Mouse (Mus musculus) megakaryocyte, embryonic 14.5 days (primary cell): ENCODE results near the gene Pcsk6.

Experiments used
- FLI1 ChIP-seq: IDR thresholded peaks from 2 replicates; pipeline ENCODE4 v1.6.1; 2012; ENCODE audit warnings: low read length, inconsistent platforms, mixed read lengths
- GATA1 ChIP-seq: IDR thresholded peaks from 3 replicates; pipeline ENCODE4 v1.6.1; 2012; ENCODE audit warnings: mixed read lengths, low read length, inconsistent platforms, borderline replicate concordance

GRCm38 (mm10) chr7:65930478-65930877 is 68.9 kb downstream of the Pcsk6 start:
- no peak for TF ChIP-seq GATA1
- TF ChIP-seq FLI1, result no peak
